Mouse (Mus musculus) 3T3-L1 (cell line): ENCODE results near the gene Trim9.

ENCODE experiments used
- DNase-seq: peaks from one replicate; pipeline ENCODE4 v3.0.0-alpha.2; 2015; ENCODE audit warnings: low read depth, low spot score

The Trim9 gene

GRCm38 (mm10) chr12:70214281-70214680 is 133.1 kb downstream of the Trim9 start:
- no peak for DNase-seq

DNA sequence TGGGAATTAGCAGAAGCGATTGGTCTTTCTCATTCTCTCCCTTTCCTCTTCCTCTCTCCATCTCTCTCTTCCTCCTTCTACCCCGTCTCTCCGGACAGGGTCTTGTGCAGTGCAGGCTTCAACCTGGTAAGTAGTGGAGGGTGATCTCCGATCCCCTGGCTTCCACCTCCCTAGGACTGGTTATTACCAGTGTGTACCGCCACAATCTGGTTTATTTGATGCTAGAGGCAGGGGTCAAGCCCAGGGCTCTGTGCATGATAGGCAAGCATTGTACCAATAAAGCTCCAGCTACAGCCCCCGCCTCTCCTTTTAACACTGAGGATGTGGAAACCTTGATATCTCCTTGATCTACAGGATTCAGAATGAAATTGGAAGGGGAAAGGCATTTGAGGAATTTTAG is 133.8 kb downstream of the Trim9 start:
- DNase-seq: no peak

DNA sequence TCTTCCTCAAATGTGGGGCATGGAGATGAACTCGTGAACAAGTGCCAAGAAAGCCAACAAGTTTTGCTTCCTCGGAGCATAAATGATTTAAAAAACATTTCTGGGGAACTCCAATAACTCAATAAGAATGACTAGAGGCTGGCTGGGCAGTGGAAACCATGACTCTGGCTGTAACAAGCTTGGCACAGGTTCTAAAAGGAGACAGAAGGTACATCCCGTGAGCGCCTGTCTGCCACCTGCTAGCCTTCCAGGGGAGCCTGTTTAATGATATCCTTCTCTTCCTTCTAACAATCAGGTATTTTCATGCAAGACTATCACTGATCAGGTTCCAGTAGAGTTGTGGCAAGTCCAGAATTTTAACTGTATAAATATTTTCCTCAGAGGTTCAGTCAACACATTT is 134.9 kb downstream of the Trim9 start:
- no peak for DNase-seq

DNA sequence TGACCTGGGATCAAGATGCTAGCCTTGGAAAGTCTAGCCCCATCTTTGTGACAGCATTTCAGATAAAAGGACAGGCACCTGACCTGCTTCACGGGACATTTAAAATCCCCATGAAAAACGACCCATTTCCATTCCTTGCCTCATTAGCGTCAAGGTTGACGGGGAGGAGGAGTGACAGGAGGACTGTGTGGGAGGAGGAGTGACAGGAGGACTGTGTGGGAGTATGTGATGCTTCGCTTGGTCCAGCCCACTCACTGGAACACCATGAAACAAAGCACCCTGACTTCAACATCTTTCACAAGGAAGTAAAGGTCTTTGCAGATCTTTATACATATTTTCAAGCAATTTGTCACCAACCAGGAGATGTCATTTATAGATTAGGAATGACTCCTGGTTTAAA is 139.2 kb downstream of the Trim9 start:
- no peak for DNase-seq

DNA sequence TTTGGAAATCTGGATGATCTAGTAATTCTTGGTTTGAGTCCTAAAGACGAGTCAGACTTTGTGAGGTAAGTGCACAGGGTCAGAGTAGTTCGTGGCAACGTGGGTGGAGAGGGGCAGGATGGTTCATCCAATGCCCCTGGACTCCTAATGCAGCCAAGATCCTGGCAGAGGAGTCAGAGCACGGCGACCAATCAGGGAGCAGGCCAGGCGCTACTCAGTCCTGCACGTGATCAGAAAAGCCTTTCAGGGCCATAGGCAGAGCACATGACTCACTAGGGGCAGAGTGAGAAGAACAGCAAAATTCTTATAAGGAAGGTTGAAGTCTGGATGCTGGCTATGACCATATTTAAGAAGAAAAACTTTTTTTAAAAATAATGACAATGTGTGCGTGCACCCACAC is 143.0 kb downstream of the Trim9 start:
- peak; percentile 62 for DNase-seq

DNA sequence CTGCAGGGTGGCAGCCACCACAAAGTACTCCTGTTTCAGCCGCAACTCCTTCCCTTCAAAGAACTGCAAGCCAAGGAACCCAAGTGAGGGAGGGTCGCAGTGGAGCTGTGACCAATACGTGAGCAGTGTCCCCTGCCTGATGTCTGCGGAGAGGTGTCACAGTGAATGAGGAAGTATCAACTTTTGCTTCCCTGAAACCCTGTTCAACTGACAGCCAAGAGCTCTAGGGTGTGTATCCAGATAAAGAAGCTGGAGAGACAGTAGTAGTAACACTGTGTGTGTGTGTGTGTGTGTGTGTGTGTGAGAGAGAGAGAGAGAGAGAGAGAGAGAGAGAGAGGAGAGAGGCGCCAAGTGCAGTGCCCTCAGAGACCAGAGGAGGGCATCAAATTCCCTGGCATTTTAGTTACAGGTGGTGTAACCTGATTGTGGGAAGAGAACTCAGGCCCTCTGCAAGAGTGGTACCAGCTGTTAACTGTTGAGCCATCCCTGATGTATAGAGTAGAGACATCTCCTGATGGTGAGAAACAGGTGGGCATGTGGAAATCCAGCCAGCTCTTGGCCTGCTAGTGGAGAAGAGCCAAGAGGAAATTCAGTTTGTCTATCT is 145.4 kb downstream of the Trim9 start:
- DNase-seq: no peak

GRCm38 (mm10) chr12:70196341-70196740 is 151.1 kb downstream of the Trim9 start:
- no peak for DNase-seq

DNA sequence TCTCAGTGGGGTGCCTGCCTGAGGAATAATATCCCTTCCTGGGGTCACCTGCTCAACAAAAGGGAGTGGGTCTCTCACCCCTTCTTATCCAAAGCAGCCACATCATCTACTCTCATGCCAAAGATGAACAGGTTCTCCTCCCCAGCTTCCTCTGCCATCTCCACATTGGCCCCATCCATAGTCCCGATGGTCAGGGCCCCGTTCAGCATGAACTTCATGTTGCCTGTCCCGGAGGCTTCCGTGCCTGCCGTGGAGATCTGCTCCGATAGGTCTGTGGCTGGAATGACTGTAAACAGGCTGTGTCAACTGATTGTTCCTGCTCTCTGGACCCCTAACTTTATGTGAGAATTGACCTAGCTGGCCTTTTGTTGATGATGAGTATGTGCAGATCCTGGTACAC is 152.0 kb downstream of the Trim9 start:
- no peak for DNase-seq
